ENCODE assay signal across 9 mouse cellular contexts in genomic region chr10:119646500-119647439, GRCm38 (mm10).
A peak's percentile ranks its signal among the peaks of the same experiment; 100 is the strongest.
DNase-seq lines count a peak whose midpoint lies in the region; ATAC-seq and TF ChIP-seq lines count a peak whose summit lies in the region.
"Had no signal": no experiment of that assay in that cellular context is flagged by ENCODE, and none has a peak within 500 bp of the region (broad histone marks: within the 10 kb centered on the region; RNA-seq: fewer than 3 reads in every experiment).

No protein-coding gene starts in this region.

- no peak for TF ChIP-seq EP300 in liver, postnatal 0 days (IDR thresholded peaks at IDR 0.05; ENCODE audit: low read depth)

- H3K9me3 ChIP-seq in embryonic facial prominence, embryonic 14.5 days (ENCODE audit: control insufficient read depth, low read length) = no peaks in the 10 kb centered on the region
- no peaks in the 10 kb centered on the region for H3K9me3 ChIP-seq in kidney, postnatal 0 days (replicated peaks; ENCODE audit: low read length)
- H3K9me3 ChIP-seq in liver, postnatal 0 days (ENCODE audit: low read length) = no peaks in the 10 kb centered on the region

- 66% methylated on average over 29 of the region's 29 CpGs for WGBS in embryonic facial prominence, embryonic 14.5 days
- 65% methylated on average over 29 of the region's 29 CpGs for WGBS in kidney, postnatal 0 days
- 63% methylated on average over 29 of the region's 29 CpGs for WGBS in liver, postnatal 0 days (ENCODE audit: insufficient replicate concordance)

- H3K27ac ChIP-seq in embryonic facial prominence, embryonic 14.5 days (replicated peaks; ENCODE audit: low read depth, low read length) = no peak overlapping the region
- no peak overlapping the region for H3K27ac ChIP-seq in kidney, postnatal 0 days
- H3K27ac ChIP-seq in liver, postnatal 0 days (ENCODE audit: low read depth) = no peak overlapping the region

- H3K4me2 ChIP-seq in embryonic facial prominence, embryonic 14.5 days (ENCODE audit: low read depth, low read length) = no peak overlapping the region
- H3K4me2 ChIP-seq in kidney, postnatal 0 days (ENCODE audit: low read length) = peak overlapping the region; percentile 21; the same call in 1 of the 2 replicates
- no peak overlapping the region for H3K4me2 ChIP-seq in liver, postnatal 0 days (ENCODE audit: low read depth, low read length)

- ATAC-seq in embryonic facial prominence, embryonic 14.5 days (ENCODE audit: low read depth) = no peak
- ATAC-seq in kidney, postnatal 0 days (replicated peaks; ENCODE audit: low FRiP score, low read depth) = no peak
- no peak for ATAC-seq in liver, postnatal 0 days
- ATAC-seq in inflammation-experienced regulatory T-cells, adult 6 months = no peak

- peaks cover 2% of the 10 kb centered on the region; the same call in 1 of the 2 replicates for H3K4me1 ChIP-seq in embryonic facial prominence, embryonic 14.5 days (ENCODE audit: control insufficient read depth, insufficient read depth, low read length)
- H3K4me1 ChIP-seq in kidney, postnatal 0 days (replicated peaks; ENCODE audit: insufficient read depth, low read length) = no peaks in the 10 kb centered on the region
- no peaks in the 10 kb centered on the region for H3K4me1 ChIP-seq in liver, postnatal 0 days (ENCODE audit: insufficient read depth)

- no peak overlapping the region for H3K9ac ChIP-seq in embryonic facial prominence, embryonic 14.5 days (ENCODE audit: low read depth, low read length)
- H3K9ac ChIP-seq in kidney, postnatal 0 days (ENCODE audit: low read depth, low read length) = no peak overlapping the region
- no peak overlapping the region for H3K9ac ChIP-seq in liver, postnatal 0 days (replicated peaks)

- no peak overlapping the region for H3K4me3 ChIP-seq in embryonic facial prominence, embryonic 14.5 days (ENCODE audit: low read depth, low read length)
- no peak overlapping the region for H3K4me3 ChIP-seq in kidney, postnatal 0 days (replicated peaks; ENCODE audit: low read depth, low read length)
- no peak overlapping the region for H3K4me3 ChIP-seq in liver, postnatal 0 days (ENCODE audit: low read depth, low read length)
- H3K4me3 ChIP-seq: erythroblast, embryonic 14.5 days had no signal

- peak; percentile 90 for TF ChIP-seq CTCF in kidney, postnatal 0 days (IDR thresholded peaks at IDR 0.05; ENCODE audit: low read depth)
- TF ChIP-seq CTCF in liver, postnatal 0 days (IDR thresholded peaks at IDR 0.05; ENCODE audit: low read depth) = peak; percentile 78

- DNase-seq in kidney, adult 18-20 months = peak; percentile 47
- no peak for DNase-seq in kidney, adult 11 months
- DNase-seq in adrenal gland, postnatal 25 days = peak; percentile 75
- peak; percentile 58 for DNase-seq in embryonic facial prominence, embryonic 14.5 days (ENCODE audit: low spot score)
- peak; percentile 69 for DNase-seq in kidney, postnatal 0 days (ENCODE audit: low spot score)
- DNase-seq in liver, postnatal 0 days = peak; percentile 65
- peak; percentile 50 for DNase-seq in ovary, postnatal 36 days (ENCODE audit: low spot score)

- no peaks in the 10 kb centered on the region for H3K36me3 ChIP-seq in embryonic facial prominence, embryonic 14.5 days (ENCODE audit: control insufficient read depth, insufficient read depth, low read length)
- no peaks in the 10 kb centered on the region for H3K36me3 ChIP-seq in kidney, postnatal 0 days (ENCODE audit: insufficient read depth, low read length)
- H3K36me3 ChIP-seq in liver, postnatal 0 days (replicated peaks; ENCODE audit: insufficient read depth, low read length) = no peaks in the 10 kb centered on the region

- no peaks in the 10 kb centered on the region for H3K27me3 ChIP-seq in embryonic facial prominence, embryonic 14.5 days (replicated peaks; ENCODE audit: control insufficient read depth, insufficient read depth, low read length)
- H3K27me3 ChIP-seq in kidney, postnatal 0 days (ENCODE audit: insufficient read depth, low read length) = no peaks in the 10 kb centered on the region
- H3K27me3 ChIP-seq in liver, postnatal 0 days (ENCODE audit: insufficient read depth, low read length) = no peaks in the 10 kb centered on the region
